33 mouse cellular contexts compared by ENCODE assay signal in the genomic region with DNA sequence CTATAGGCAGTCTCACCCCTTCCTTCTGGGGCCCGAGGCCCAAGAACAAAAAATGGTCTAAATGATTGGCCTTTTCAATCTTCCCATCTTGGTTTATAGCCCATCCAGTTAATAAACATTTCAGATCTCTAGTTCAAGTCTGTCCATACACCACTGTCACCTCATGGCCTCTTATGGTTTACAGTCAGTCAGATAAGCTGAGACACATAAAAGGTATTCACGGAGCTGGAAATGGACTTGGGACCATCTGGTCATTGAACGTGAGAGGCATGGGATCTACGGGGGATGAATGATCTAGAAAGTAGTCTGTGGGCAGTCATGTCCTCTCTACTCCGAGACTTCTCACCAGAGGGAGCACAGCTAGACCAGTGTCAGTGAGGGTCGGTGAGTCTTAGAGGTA.
"Had no signal": no experiment of that assay in that cellular context is flagged by ENCODE, and none has a peak within 500 bp of the region (broad histone marks: within the 10 kb centered on the region; RNA-seq: fewer than 3 reads in every experiment).

No protein-coding gene starts in this region.

- H3K4me3 ChIP-seq: heart, embryonic 10.5 days; heart, embryonic 12.5 days; heart, embryonic 13.5 days; heart, embryonic 15.5 days; hindbrain, embryonic 10.5 days; hindbrain, embryonic 12.5 days; hindbrain, embryonic 13.5 days; hindbrain, embryonic 15.5 days; kidney, embryonic 15.5 days; layer of hippocampus, adult 2 months; left cerebral cortex, adult 2 months had no signal

- H3K9me3 ChIP-seq: heart, embryonic 10.5 days; heart, embryonic 12.5 days; heart, embryonic 13.5 days; heart, embryonic 15.5 days; hindbrain, embryonic 10.5 days; hindbrain, embryonic 12.5 days; hindbrain, embryonic 13.5 days; hindbrain, embryonic 15.5 days; kidney, embryonic 15.5 days had no signal

- H3K9ac ChIP-seq: heart, embryonic 12.5 days; heart, embryonic 13.5 days; heart, embryonic 15.5 days; hindbrain, embryonic 12.5 days; hindbrain, embryonic 13.5 days; hindbrain, embryonic 14.5 days; hindbrain, embryonic 15.5 days; kidney, embryonic 15.5 days had no signal

- ATAC-seq: hindbrain, embryonic 16.5 days; hindbrain, postnatal 0 days; inflammation-experienced regulatory T-cells, adult 6 months had no signal

- H3K36me3 ChIP-seq: heart, embryonic 10.5 days; heart, embryonic 12.5 days; heart, embryonic 13.5 days; heart, embryonic 15.5 days; hindbrain, embryonic 10.5 days; hindbrain, embryonic 12.5 days; hindbrain, embryonic 13.5 days; hindbrain, embryonic 15.5 days; kidney, embryonic 15.5 days had no signal

- H3K27me3 ChIP-seq: heart, embryonic 12.5 days; heart, embryonic 13.5 days; heart, embryonic 15.5 days; hindbrain, embryonic 12.5 days; hindbrain, embryonic 13.5 days; hindbrain, embryonic 15.5 days; kidney, embryonic 15.5 days had no signal

- H3K4me1 ChIP-seq: heart, embryonic 10.5 days; heart, embryonic 12.5 days; heart, embryonic 13.5 days; heart, embryonic 15.5 days; hindbrain, embryonic 10.5 days; hindbrain, embryonic 12.5 days; hindbrain, embryonic 13.5 days; hindbrain, embryonic 15.5 days; kidney, embryonic 15.5 days had no signal

- H3K4me2 ChIP-seq: heart, embryonic 11.5 days; heart, embryonic 12.5 days; heart, embryonic 13.5 days; heart, embryonic 15.5 days; hindbrain, embryonic 12.5 days; hindbrain, embryonic 13.5 days; hindbrain, embryonic 14.5 days; hindbrain, embryonic 15.5 days; kidney, embryonic 15.5 days had no signal

- H3K27ac ChIP-seq: heart, embryonic 10.5 days; heart, embryonic 13.5 days; heart, embryonic 15.5 days; hindbrain, embryonic 10.5 days; hindbrain, embryonic 12.5 days; hindbrain, embryonic 13.5 days; hindbrain, embryonic 14.5 days; hindbrain, embryonic 15.5 days; hindbrain, postnatal 0 days; kidney, embryonic 15.5 days; kidney, postnatal 0 days; layer of hippocampus, adult 2 months; left cerebral cortex, adult 2 months had no signal

- DNase-seq: heart, postnatal 10 days; heart, postnatal 14 days; heart, postnatal 36 days; heart, postnatal 4 days; kidney, adult 11 months; kidney, adult 18-20 months; kidney, adult 2 months; kidney, adult 8-10 months; kidney, adult 9 months; kidney, postnatal 10 days; kidney, postnatal 14 days; kidney, postnatal 25 days; kidney, postnatal 36 days; kidney, postnatal 4 days; layer of hippocampus, adult 9-11 months; layer of hippocampus, postnatal 36 days had no signal
